Mouse (Mus musculus) right cerebral cortex, adult 18-20 months (tissue): ENCODE measurements around the gene Grm1.

Experiments used
- DNase-seq: peaks from one replicate; pipeline ENCODE4 v3.0.0; 2022; ENCODE audit warnings: mixed read lengths

The Grm1 gene

DNA sequence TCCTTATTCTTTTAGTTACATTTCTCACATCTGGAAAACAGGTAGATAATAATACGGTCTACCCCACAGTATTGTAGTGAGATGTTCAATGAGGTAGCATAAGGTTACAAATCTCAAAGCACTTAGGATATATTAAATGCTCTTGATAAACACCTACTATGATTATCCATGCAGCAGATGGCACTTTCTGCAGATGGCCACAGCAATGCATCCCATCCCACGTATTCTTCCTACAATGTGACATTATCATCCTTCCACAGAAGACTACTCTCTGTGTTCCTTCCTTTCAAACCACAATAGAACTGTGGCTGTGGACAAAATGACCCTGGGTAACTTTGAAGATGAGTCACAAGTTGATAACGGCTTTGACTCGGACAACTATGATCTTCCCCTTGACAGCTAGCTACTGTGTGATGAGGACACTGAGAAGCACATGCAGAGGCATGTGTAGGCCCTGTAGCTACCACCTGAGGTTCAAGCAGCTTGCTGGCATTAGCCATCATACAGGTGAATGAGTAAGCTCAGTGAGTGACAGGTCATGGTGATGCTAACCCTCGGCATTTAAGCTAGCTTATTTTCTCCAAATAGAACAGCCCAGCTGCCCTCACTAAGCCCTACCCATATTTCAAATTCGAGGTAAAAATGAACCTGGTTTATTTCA, 117.5 kb downstream of the Grm1 start:
- DNase-seq: no peak

DNA sequence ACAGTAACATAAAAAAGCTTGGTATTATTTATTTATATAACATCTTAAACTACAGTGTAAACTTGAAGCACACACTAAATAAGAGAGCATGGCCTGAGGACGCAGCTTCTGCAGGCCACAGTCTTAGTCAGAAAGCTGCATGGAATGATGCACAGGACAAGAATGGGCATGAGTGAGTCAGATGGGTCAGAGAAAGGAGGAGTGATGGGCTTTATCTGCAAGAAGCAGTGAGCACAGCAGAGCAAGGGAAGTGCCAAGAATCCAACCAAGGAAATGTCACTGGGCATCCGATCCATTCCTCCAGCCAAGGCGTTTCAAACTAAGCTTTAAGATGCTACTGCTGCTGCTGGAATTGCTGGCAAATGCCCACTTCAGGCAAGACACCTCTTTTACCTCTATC, 131.6 kb downstream of the Grm1 start:
- no peak for DNase-seq

DNA sequence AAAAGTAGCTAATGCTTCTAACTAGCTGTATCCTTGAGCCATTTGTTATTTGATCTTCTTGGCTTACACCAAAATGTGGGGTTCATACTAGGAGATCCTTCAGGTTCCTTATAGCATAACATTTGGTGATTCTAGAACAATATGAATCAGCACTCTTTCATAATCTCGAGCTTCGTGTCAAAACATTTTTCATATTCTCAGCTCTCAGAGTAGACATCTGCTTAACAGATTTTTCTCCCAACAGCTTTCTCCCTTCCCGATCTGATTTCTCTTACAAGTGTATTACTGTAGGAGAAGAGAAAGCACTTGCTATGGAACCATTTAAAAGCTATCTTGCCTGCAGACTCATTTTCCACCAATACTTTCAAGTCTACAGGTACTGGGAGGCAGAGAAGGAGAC, 133.0 kb downstream of the Grm1 start:
- DNase-seq: peak; percentile 35

DNA sequence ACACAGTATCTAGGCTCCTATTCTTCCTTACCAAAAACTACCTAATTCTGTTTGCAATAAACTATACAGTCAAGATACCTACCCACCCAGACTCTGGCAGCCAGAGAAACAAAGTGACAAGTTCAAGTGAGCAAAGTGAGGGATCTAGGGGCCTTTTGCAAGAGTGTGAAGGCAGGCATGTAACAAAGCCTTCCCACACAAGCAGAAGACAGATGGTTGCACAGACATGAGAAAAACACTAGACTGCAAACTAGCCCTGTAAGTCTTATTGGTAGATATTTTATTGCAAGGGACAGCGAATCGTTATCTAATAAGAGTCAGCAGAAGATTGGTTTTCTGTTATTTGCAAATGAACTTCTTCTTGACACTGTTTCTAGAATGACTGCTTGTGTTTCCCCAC, 134.6 kb downstream of the Grm1 start:
- DNase-seq: no peak

DNA sequence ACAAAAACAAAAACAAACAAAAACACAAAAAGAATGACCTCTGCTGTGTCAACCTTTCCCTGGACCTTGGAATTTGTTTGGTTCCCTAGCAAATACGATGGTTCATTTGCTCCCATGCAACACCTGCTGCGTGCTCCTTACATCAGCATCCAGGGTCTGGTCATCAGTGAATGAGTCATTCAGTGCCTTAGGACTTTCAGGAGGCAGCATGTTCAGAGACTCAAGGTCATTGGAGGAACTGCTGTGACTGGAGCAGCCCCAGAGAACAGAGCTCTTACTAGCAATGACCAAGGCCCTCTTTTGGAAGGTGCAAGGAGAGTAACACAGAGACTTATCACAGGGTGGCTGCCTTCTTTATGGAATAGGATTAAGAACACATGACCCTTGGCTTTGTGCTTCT, 138.2 kb downstream of the Grm1 start:
- DNase-seq: no peak

DNA sequence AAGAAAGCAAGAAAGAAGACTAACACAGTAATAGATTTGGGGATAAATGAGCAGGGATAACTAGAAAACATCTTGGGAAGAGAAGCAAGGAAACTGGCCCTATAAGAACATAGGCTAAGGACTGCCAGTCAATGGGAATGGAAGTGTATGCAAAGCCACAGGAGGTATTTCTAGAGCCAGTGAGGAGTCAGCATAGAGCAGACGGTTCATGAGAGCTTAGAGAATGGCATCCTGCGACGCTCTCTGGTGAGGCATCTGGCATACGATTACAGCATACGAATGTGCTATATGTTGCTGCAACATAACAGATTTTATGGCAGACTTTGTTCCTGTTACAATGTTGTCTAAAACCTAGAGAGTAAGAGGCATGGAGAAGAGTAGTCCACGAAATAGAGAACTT, 139.9 kb downstream of the Grm1 start:
- no peak for DNase-seq

DNA sequence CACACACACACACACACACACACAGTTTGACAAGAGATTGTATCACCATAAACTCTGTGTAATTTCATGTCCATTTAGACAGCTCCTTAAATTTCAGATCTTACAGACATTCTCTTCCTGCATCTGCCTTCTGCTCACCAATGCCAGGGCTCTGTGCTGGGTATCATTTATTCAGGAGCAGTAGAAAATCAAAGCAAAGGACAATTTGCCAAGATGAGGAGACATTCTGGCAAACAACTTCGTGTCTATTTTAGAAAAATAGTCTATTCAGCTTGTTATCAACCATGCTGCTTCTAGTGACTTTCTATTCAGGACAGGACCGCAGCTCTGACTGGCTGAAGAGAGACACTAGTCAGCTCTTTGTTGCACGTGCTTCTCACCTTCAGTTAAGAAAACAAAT, 146.3 kb downstream of the Grm1 start:
- no peak for DNase-seq

DNA sequence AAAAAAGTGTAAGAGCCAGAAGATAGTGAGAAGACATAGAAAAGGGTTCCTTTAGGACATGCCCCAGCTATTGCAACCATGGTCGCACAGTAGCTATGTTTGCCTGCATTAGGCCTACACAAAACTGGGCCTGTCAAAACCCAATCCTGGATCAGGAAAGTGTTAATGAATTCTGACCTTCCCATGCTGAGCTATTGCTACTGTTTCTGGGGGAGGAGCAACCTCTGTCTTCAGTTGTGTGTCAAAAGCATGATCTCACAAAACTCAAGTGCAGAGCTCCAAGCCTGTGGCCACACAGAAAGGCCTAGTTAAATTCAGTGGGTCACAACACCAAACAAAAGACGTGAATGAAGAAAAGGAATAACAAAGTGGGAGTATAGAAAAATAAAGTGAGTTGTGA, 152.5 kb downstream of the Grm1 start:
- no peak for DNase-seq

DNA sequence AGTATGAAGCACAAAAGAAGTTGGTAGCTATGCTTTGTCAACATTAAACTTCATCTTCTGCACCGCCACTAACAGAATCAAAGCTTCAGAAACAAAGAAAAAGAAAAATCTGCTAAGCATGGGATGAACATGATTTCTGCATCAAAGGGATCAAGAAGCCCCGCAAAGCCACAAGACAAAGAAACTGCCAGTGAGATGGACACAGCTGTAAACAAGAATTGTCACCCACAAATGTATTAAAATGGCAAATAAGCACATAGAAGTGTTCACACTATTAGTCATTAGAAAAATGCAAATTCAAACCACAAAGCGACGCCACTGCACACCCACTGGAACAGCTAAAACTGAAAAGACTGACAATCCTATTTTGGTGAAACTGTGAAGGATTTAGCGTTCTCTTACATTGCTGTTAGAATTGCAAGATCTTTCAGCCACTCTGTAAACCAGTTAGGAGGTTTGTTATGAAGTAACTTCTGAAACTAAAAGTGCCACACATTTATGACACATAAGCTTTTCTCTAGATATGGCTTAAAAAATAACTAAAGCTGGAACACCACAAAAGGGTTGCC, 153.3 kb downstream of the Grm1 start:
- DNase-seq: no peak

DNA sequence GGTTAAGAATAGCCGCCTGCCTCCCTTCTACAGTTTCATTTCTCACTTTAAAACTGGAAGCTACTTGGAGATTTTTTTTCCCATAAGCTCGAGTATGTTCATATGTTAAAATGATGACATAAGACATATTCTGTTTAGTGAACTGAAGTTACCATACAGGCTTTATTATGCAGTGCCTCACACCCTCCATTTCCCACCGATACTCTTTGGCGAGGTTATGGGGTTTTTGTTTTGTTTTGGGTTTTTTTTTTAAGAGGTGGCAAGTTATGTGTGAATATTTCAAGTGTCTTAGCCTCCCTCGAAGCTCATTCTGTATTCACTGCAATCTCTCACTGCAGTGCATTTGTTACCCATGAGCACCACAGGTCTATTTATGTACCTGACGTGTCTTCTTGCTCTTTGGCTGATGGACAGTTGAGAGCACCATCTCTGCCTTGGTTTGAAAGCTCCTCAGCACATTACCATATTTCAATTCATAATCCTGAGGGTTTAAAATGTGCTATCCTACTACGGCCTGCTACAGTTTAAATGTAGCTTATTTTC, 164.2 kb downstream of the Grm1 start:
- DNase-seq: peak; percentile 31

DNA sequence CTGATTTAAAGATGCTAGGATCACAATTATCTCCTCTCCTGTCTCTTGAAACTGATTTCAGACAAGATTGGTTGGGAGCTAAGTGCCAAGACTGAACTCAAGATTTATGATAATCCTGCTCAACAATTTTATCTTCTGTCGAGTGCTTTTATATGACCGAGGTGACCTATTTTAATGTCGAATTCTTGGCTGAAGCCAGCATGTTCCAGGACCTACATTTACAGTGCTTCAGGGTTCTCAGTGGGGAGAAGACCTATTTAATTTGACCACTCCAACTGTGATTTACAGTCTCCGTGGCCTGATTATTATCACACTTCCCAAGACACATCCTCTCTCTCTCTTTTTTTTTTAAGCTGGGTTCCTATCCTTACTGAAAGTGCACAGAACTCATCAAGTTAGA, 168.5 kb downstream of the Grm1 start:
- no peak for DNase-seq

DNA sequence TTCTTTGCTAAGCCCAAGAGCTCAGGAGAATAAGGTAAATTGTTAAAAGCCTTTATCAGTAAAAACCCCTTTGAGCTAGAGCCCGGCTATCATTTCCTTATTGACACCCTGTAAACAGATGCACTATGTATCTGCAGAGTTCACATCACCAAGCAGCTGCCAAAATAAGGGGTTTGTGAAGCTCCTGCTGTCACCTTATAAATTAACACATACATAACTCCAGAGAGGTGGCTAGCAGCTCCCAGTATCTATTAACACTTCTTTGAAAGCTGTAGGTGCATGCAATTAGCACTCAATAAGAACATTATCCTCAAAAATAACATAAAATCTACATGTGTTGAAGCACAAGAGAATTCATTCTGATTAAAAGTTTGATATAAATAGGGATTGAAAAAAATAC, 191.9 kb downstream of the Grm1 start:
- DNase-seq: no peak

DNA sequence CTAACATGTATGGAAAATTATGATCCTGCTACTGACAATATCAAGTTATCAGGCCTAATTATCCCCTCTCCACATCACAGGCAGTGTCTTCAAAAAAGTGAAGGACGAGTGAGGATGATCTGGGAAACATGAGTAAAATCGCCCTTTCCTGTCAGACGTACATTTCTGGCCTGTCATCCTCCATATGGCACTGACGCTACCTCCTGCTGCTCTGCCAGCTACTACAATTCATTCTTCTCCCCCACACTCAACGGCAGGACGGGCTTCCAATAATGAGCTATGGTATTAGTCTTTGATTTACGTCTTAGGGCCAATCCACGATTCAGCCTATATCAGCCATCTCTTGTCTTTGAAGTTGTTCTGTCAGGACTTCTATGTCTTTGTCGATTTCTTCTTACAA, 193.6 kb downstream of the Grm1 start:
- no peak for DNase-seq

DNA sequence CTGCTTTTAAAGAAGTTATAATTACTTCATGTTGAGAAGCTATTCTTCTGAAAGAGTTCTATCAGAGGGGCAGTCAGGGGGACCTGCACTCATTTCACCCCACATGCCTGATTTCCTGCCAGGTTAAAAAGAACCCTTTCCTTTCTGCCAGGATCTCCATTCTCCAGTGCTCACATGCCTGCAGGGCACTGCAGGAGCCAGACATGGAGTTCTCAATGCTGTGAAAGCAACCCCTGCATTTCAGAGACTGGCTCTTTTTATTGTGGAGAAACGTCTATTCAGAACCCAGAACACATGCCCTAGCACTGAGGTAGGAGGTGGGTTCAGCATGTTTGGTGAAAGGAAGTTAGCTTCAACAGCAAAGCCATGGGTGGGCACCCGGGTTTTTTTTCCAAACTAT, 197.2 kb downstream of the Grm1 start:
- peak; percentile 5 for DNase-seq

DNA sequence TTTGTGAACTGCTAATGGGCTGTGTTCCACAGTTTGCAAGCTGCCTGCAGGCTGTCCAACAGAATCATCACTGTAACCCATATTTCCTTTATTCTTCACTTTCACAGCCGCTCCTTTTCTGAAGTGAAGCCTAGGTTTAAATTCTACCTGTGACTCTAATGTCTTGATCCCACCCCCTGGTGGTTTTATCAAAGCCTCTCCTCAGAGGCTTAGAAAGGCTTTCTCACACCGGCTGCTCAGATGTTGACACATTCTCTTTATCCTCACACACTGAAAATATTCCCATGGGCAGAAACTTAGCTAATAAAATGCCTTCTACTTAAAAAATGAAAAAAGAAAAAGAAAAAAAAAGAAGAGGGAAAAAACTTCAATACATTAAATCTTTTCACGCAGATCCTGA, 210.0 kb downstream of the Grm1 start:
- no peak for DNase-seq

DNA sequence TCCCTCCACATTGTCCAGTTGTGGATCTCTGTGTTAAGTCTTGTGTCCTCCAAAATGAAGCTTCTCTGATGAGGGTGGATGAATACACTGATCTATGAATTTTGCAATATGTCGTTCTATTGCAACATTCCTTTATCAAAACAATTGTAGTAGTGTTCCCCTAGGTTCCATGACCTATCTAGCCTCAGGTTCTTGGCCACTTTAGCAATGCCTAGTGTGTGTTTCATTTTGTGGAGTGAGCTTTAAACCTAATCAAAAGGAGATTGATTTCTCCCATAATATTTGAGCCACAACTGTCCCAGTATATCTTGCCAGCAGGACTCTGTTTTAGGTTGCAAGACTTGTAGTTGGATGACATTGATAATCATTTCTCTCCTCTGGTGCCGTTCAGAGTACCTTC, 211.9 kb downstream of the Grm1 start:
- no peak for DNase-seq

DNA sequence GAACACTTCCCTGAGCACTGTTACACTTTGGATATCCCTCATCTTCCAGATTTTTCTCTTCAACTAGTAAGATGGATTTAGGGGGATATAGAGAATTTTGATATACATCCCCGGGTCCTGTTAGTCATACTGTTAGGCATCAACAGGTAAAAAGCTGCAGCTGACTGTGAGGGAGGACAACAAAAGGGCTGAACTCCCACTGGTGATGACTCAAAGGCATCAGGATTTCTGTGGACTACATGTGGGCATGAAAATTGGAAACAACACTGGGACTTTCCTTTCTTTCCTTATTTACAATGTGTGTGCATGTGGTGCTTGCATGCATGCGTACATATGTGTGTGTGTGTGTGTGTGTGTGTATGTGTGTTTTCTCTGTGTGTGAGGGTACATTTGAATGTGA, 215.9 kb downstream of the Grm1 start:
- DNase-seq: no peak

DNA sequence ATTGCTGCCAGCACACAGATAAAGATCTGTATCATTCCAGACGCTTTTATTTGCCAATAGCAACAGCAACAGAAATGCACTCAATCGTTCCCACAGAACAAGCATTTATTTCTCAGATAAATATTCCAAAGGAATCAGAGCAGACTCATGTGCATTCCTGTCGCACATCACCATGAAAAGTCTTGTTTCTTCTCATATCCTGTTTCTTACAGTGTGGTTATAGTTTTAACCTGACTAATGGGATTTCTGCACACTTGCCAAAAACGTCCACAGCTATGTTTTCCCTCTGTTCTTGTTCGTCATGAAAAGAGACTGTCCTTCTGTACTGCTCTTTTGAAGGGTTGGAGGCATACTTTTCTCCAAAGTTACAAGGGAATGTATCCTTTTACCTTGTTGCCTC, 217.4 kb downstream of the Grm1 start:
- no peak for DNase-seq

DNA sequence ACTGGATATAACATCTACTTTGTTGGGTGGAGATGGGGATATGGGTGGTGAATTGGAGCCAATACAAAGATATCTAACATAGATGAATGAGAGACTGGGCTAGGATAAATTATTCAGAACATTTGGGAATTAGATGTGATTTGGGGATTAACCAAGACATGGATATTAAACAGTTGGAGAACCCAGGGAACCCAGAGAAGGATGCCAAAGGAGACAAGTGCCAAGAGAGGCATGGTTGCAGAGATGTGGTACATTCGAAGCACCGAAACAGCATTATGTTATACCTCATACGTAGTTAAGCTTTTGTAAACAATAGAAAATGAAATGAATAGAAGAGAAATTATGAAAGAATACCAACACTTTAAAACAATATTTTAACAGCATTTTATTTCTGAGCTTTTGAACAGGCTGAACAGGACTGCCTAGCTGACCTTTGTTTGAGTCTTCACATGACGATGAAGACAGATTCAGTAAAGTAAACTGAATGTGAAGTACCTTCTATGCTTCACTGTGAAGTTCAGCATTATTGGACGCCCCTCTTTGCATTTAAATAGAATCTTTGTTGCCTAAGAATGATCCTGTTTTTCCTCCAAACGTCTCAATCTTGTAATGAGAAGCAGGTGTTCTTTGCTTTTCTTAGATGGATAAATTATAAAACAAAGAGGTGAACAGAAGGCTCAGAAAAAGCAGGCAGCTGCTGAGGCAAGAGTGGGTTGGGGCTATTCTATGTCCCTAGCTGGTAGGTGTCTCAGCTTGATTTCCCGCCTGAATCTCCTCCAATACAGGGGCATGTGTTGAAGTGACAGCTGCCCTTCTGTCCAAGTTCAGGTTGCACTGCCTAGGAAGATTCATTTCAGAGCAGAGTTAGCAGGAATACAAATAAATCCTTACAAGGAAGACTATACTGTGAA, 234.5 kb downstream of the Grm1 start:
- DNase-seq: no peak

DNA sequence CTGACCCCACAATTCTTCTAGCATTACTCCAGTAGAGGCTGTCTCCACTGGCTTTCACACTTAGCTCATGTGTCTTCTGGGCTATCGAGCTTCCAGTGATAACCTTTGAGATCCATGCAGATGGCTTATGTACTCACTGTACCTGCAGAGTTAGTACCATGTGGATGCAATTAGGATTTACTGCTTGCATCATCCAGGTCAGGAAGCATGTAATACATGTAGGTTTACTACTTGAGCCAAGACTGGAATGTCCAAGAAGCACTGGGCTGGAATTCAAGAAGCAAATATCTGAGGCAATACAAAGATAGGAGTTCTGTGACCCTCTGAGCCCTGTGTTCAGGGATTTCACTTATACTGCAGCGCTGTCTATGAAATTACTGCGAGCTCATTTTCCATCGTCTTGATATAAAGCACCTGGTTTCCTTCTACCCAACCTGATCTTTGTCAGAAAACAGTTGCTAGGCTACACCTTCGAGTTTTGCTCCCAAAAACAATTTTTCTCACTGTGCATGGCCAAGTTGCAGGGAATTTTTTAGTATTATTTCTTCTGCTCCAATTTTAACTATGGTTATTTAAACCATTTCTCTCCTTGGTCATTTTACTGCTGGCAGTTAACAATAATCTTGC, 237.0 kb downstream of the Grm1 start:
- no peak for DNase-seq

DNA sequence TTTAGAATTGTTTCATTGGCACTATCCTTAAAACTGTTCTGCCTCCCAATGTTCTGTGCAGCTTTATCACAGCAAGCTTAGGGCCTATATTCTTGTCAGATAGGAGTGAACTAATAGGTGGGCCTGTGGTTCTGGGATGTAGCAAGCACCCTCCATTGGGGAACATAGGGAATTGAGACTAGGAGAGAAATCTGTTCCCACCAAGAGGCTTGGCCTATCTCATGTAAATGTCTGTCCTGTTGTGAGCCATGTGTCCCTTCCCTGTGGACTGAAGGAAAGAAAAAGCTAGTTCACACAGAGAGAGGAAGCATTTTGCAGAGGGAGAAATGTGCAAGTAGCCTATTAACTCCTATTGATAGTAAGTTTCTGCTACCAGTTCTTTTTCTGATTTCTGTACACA, 246.8 kb downstream of the Grm1 start:
- DNase-seq: no peak

DNA sequence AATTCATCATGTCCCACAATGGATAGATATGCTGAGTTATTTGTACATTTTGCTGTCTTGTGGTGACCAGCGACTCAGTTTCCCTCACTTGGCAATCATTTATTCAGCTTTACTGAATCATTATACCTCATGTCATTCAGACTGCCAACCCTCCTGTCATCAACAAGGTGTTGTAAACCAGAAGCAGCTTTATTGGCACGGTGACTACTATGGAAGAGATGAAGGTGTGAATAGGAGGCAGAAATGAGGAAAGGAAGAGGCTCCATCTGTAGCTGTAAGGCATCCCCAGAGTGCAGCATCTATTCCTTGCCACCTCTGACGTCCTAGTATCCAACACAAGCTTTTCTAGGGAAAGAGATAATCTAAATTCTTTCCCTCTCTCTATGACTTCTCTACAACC, 247.3 kb downstream of the Grm1 start:
- no peak for DNase-seq

DNA sequence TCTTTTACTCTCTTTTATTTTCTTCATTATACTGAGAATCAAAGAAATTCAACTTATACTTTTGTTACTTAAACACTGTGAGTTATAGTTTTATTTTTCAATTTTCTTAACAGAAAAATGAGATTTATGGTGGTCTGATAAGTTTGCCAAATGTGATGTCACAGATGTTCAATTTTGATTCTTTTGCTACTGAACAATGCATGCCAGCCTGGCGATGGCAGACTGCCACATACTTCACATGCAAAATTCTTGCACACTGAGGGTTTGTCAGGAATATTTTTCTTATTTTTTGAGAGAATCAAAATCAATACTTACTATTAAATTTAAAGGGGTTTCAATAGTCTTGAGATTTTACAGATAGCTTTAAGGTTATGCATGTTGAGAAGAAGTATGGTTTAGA, 251.0 kb downstream of the Grm1 start:
- no peak for DNase-seq

DNA sequence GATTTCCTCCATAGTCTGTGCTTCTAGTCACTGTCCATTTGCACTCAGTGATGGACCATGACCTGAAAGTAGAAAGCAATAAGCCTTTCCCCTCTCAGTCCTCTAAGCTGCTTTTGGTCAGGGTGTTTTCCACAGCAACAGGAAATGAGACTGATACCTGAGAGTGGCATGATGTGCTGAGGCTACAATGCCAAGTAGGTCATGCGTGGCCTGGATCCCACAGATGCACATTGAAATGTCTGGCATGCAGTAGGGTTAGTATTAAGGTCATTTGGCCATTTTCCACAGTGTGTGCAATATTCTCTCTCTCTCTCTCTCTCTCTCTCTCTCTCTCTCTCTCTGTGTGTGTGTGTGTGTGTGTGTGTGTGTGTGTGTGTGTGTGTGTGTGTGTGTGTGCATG, 254.8 kb downstream of the Grm1 start:
- DNase-seq: no peak
